Mouse (Mus musculus): ENCODE measurements around the gene Mtrr. TPM values are rescaled to one million over a fixed set of nuclear protein-coding genes. Genes with fewer than 3 reads are reported as not detected.

The Mtrr gene
- polyA plus RNA-seq, 1 experiment from 2014 or later: 24.2 TPM

Other genes starting within 250 kb of the Mtrr start
- gene Fastkd3, start 85 bp upstream of the Mtrr start, polyA plus RNA-seq (2016; fragmentation: Nextera tagmentation; extraction: Ambion mirVana): 22.6 and 22.7 TPM in 2 replicates
- not detected in 2 replicates for gene 1700001L19Rik, start 15.3 kb upstream of the Mtrr start, polyA plus RNA-seq (2016; fragmentation: Nextera tagmentation; extraction: Ambion mirVana)

Data from liver, embryonic 12.5 days (tissue).